Mouse (Mus musculus) lung, embryonic 14.5 days (tissue): ENCODE results near the gene Phf21a. TPM values are rescaled to one million over a fixed set of nuclear protein-coding genes. Genes with fewer than 3 reads are reported as not detected.
"Not testable (repeated sequence)": the region's sequence is repeated elsewhere in the genome, so short reads cannot be mapped to it uniquely, and the experiment has no call there.

ENCODE experiments used
- ATAC-seq: fragments of 200-750 bp; cut with Nextera tagmentation; 2 replicates; pipeline ENCODE4 v1.8.0; 2017; ENCODE audit warnings: mild to moderate bottlenecking, moderate TSS enrichment, moderate library complexity; ENCODE audit not compliant: insufficient read depth
- DNase-seq: peaks from one replicate; pipeline ENCODE4 v3.0.0-alpha.2; 2015
- H3K27ac ChIP-seq: fragments of 300-500 bp; sonication (generic); 2 replicates; pipeline ENCODE4 v1.5.1; 2014; ENCODE audit warnings: low read depth, mild to moderate bottlenecking, moderate library complexity
- H3K27me3 ChIP-seq: fragments of 300-500 bp; sonication (generic); 2 replicates; pipeline ENCODE4 v1.6.1; 2014; ENCODE audit warnings: low read length, control low read depth; ENCODE audit not compliant: insufficient read depth
- H3K36me3 ChIP-seq: fragments of 300-500 bp; sonication (generic); 2 replicates; pipeline ENCODE4 v1.6.1; 2014; ENCODE audit warnings: control low read depth; ENCODE audit not compliant: insufficient read depth
- H3K4me1 ChIP-seq: fragments of 300-500 bp; sonication (generic); 2 replicates; pipeline ENCODE4 v1.6.1; 2014; ENCODE audit warnings: antibody characterized with exemption, control low read depth; ENCODE audit not compliant: insufficient read depth
- H3K4me2 ChIP-seq: fragments of 300-500 bp; sonication (generic); 2 replicates; pipeline ENCODE4 v1.6.1; 2014; ENCODE audit warnings: mild to moderate bottlenecking
- H3K4me3 ChIP-seq: fragments of 300-500 bp; sonication (generic); 2 replicates; pipeline ENCODE4 v1.5.1; 2014; ENCODE audit warnings: low read depth, low read length
- H3K9ac ChIP-seq: fragments of 300-500 bp; sonication (generic); 2 replicates; pipeline ENCODE4 v1.6.1; 2014
- H3K9me3 ChIP-seq: fragments of 300-500 bp; sonication (generic); 2 replicates; pipeline ENCODE4 v1.6.1; 2016; ENCODE audit warnings: low read depth, low read length, control low read depth
- CTCF ChIP-seq: IDR thresholded peaks from 2 replicates; pipeline ENCODE4 v1.5.1; 2016; ENCODE audit warnings: antibody characterized with exemption, low read depth
- WGBS: fragments of 180-500 bp; shearing (Covaris S2); extraction: QIAGEN DNeasy Blood & Tissue Kit; methylation state at CpG from one replicate; pipeline ENCODE4 v1.1.7; 2014; 5-methylcytosine and 5-hydroxymethylcytosine counted together
- polyA plus RNA-seq: library from polyadenylated mRNA; unstranded; fragments of >200 nt; fragmentation: Nextera tagmentation; extraction: Ambion mirVana; gene quantifications from 2 replicates; pipeline ENCODE4 v1.2.1, GENCODE M21; 2014

Gene Phf21a
- polyA plus RNA-seq, 1 experiment from 2014 or later, result 26.1 TPM

DNA sequence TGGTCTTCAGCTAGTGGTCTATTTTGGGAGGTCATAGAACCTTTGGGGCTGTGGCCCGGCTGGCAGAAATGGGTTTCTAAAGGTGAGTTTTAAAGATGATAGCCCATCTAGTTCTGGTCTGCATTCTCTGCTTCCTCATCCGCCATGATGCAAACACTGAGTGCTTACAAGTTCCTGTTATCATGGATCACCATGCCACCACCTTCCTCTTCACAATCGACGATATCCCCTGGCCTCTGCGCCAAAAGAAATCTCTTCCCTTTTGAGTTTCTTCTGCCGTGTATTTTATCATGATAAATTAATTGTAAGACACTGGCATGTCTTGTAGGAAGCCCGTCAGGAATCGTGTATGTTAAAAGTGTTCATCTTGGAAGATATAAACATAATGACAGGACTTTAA is 32.4 kb downstream of the Phf21a start:
- Histone ChIP-seq H3K4me2 (no peak overlapping the region), H3K9ac (no peak overlapping the region), H3K4me3 (no peak overlapping the region), H3K4me1 (no peaks in the 10 kb centered on the region), H3K27me3 (no peaks in the 10 kb centered on the region), H3K9me3 (no peaks in the 10 kb centered on the region), H3K27ac (no peak overlapping the region), H3K36me3 (no peaks in the 10 kb centered on the region)
- 46% methylated on average over 8 of the region's 8 CpGs for WGBS
- ATAC-seq (no peak), DNase-seq (no peak)
- no peak for TF ChIP-seq CTCF

DNA sequence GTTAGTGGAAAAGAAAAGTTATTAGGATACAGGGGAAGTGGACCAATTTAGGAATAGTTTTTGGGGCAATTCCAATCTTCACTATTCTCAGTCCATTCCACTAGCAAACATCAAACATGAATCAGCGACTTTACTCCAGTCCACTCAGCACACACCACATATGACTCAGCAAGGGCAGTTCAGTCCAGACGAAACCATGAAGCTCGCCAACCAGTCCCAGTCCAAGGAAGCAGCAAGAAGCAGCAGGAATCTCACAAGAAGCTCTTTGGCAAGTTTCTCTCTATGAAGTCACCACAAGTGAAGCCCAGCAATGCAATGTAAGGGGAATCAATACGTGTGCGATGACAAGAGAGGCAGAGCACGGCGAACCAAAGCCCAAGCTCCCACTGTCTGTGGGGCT is 37.2 kb downstream of the Phf21a start:
- TF ChIP-seq CTCF, result no peak
- H3K27ac ChIP-seq, result no peak overlapping the region
- H3K4me2 ChIP-seq, result no peak overlapping the region
- H3K27me3 ChIP-seq, result no peaks in the 10 kb centered on the region
- H3K36me3 ChIP-seq, result no peaks in the 10 kb centered on the region
- H3K4me1 ChIP-seq, result no peaks in the 10 kb centered on the region
- no peaks in the 10 kb centered on the region for H3K9me3 ChIP-seq
- no peak overlapping the region for H3K4me3 ChIP-seq
- DNase-seq, result no peak
- no peak for ATAC-seq
- no peak overlapping the region for H3K9ac ChIP-seq
- 92% methylated on average over 7 of the region's 7 CpGs for WGBS

DNA sequence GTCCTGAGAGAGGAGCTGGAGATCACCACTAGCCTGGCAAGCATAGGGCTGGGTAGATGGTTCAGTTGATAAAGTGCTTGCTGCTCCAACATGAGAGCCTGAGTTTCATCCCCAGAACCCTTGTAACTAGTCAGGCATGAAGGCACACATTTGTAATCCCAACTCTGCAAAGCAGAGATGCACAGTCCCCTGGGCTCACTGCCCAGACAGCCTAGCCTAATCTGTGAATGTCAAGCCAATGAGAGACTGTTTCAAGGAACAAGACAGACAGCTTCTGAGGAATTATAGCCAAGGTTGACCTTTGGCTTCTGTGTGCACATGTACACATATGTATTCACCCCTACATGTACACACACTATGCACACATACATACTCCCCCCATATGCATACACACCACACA is 45.8 kb downstream of the Phf21a start:
- DNase-seq (peak; percentile 68), ATAC-seq (peak; percentile 62; the same call in 1 of the 2 replicates)
- no peak overlapping the region for H3K4me3 ChIP-seq
- H3K9ac ChIP-seq, result no peak overlapping the region
- H3K27ac ChIP-seq, result no peak overlapping the region
- peaks cover 4% of the 10 kb centered on the region; the same call in 1 of the 2 replicates for H3K4me1 ChIP-seq
- H3K27me3 ChIP-seq, result no peaks in the 10 kb centered on the region
- H3K36me3 ChIP-seq, result no peaks in the 10 kb centered on the region
- no peak for TF ChIP-seq CTCF
- H3K4me2 ChIP-seq, result no peak overlapping the region
- H3K9me3 ChIP-seq, result no peaks in the 10 kb centered on the region

DNA sequence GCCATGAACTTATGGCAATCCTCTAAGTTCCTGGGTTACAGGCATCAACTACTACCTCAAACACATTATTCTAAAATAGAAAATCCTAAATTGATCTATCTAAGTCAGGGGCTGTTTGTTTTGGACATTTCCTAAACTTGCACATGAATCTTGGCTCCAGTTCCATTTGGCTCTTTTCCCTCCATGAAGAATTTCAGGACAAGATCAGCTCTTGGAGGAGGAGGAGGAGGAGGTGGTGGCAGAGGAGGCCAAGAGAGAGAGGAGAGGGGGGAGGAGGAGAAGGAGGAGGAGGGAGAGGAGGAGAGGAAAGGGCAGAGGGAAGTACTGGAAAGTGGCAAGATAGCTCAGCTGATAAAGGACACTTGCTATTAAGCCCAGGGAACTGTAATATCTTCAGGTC is 46.4 kb downstream of the Phf21a start:
- H3K4me1 ChIP-seq, result peaks cover 4% of the 10 kb centered on the region; the same call in 1 of the 2 replicates
- peak; percentile 52; the same call in 1 of the 2 replicates for ATAC-seq
- no peak overlapping the region for H3K4me3 ChIP-seq
- H3K27me3 ChIP-seq, result no peaks in the 10 kb centered on the region
- no peak for TF ChIP-seq CTCF
- H3K4me2 ChIP-seq, result no peak overlapping the region
- H3K27ac ChIP-seq, result no peak overlapping the region
- DNase-seq, result peak; percentile 85
- H3K36me3 ChIP-seq, result no peaks in the 10 kb centered on the region
- no peak overlapping the region for H3K9ac ChIP-seq
- H3K9me3 ChIP-seq, result no peaks in the 10 kb centered on the region

DNA sequence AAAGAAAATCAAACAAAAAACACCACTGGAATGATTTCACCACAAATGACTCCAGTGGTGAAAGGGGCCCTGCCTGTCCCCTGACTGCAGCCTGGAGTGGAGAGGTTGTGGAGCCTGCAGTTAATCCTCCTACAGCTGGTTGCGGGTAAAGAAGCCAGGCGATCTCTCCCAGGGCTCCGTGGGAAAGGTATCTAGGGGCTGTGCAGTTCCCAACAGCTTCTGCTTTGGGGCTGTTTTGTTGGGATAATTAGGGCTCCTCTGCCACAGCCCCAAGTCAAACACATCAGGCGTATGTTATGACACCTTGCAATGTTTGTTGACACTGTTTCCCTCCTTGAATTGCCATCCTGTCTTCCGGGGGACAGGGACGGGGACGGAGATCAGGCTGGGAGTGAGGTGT is 47.5 kb downstream of the Phf21a start:
- Histone ChIP-seq H3K9me3 (no peaks in the 10 kb centered on the region), H3K4me3 (no peak overlapping the region), H3K4me1 (peaks cover 4% of the 10 kb centered on the region; the same call in 1 of the 2 replicates), H3K27me3 (no peaks in the 10 kb centered on the region), H3K9ac (no peak overlapping the region), H3K4me2 (peak overlapping the region; percentile 57), H3K27ac (no peak overlapping the region), H3K36me3 (no peaks in the 10 kb centered on the region)
- ATAC-seq, result 0 out of 2 replicates have a peak, but pooled peaks have one; percentile 4
- no peak for TF ChIP-seq CTCF
- DNase-seq, result peak; percentile 17
- 12% methylated on average over 7 of the region's 7 CpGs for WGBS

DNA sequence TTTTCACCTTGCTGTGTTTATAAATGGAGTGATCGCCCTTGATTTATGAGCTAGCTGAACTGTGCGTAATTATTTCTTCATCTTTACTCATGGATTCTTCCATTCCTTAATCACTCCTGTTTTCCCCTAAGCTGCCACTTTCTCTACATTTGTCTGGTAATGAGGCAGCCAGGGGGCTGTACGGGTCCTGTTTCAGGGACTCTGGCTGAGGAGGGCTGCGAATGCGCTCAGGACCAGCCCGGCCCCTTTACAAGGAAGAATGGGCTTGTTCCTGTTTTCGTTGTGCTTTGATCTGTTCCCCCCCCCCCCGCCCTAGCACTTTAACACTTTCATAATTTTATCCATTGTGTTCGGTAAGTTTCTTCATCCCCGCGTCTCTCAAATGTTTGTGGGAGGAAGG is 48.2 kb downstream of the Phf21a start:
- Histone ChIP-seq H3K9ac (peak overlapping the region; percentile 20; the same call in 1 of the 2 replicates), H3K27me3 (no peaks in the 10 kb centered on the region), H3K27ac (no peak overlapping the region; the same call in 1 of the 2 replicates), H3K4me1 (peaks cover 4% of the 10 kb centered on the region; the same call in 1 of the 2 replicates), H3K4me3 (peak overlapping the region; percentile 20; the same call in 1 of the 2 replicates), H3K9me3 (no peaks in the 10 kb centered on the region), H3K36me3 (no peaks in the 10 kb centered on the region), H3K4me2 (peak overlapping the region; percentile 57)
- ATAC-seq (no peak), DNase-seq (peak; percentile 23)
- WGBS, result 7% methylated on average over 11 of the region's 11 CpGs
- TF ChIP-seq CTCF, result peak; percentile 7; the same call in 1 of the 2 replicates

DNA sequence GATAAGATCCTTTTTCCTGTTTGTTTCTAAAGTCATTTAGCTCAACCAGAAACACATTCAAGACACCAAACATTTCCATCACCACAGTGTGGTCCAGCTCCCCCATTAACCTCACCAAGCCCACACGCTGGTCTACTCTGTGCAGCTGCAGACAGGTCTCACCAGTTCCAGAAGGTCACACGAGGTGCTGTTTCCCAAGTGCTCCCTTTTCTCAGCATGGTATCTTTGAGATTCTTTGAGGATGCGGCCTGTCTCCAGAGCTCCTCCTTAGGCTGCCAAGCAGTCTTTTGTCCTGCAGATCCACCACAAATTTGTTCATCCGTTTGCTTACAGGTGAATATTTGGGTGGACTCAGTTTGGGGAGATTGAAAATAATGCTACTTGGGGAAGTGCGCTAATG is 51.0 kb downstream of the Phf21a start:
- H3K4me3 ChIP-seq, result no peak overlapping the region
- no peaks in the 10 kb centered on the region for H3K36me3 ChIP-seq
- 41% methylated on average over 5 of the region's 5 CpGs for WGBS
- H3K4me2 ChIP-seq, result no peak overlapping the region
- ATAC-seq (no peak), DNase-seq (no peak)
- no peak overlapping the region for H3K9ac ChIP-seq
- H3K9me3 ChIP-seq, result no peaks in the 10 kb centered on the region
- no peaks in the 10 kb centered on the region for H3K27me3 ChIP-seq
- H3K27ac ChIP-seq, result no peak overlapping the region
- TF ChIP-seq CTCF, result no peak
- peaks cover 4% of the 10 kb centered on the region; the same call in 1 of the 2 replicates for H3K4me1 ChIP-seq

DNA sequence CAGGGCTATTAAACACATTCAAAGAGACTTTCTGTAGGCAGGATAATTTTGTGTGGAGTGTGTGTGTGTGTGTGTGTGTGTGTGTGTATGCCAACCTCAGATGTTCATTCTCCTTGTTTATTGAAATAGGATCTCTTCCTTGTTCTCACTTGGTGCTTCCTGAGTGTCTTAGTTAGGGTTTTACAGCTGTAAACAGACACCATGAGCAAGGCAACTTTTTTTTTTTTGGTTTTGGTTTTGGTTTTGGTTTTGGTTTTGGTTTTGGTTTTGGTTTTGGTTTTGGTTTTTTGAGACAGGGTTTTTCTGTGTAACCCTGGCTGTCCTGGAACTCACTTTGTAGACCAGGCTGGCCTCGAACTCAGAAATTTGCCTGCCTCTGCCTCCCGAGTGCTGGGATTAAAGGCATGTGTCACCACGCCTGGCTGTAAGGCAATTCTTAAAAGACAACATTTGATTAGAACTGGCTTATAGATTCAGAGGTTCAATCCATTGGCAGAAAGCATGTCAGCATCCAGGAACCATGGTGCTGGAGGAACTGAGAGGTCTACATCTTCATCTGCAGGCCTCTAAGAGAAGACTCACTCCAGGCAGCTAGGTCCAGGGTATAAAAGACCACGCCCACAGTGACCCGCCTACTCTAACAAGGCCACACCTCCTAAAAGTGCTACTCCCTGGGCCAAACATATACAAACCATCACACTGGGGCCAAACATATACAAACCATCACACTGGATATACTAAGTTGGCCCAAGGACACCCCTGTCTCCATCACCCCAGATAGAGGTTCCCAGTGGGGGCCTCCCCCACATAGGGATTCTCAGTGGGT is 55.2 kb downstream of the Phf21a start:
- not testable (repeated sequence) for H3K36me3 ChIP-seq, H3K9ac ChIP-seq, H3K4me2 ChIP-seq, H3K27me3 ChIP-seq, H3K4me3 ChIP-seq, H3K27ac ChIP-seq, H3K4me1 ChIP-seq, H3K9me3 ChIP-seq, ATAC-seq
- DNase-seq, result peak; percentile 13
- WGBS, result 75% methylated on average over 5 of the region's 5 CpGs
